ENCODE assay signal across 23 mouse cellular contexts in the genomic region with DNA sequence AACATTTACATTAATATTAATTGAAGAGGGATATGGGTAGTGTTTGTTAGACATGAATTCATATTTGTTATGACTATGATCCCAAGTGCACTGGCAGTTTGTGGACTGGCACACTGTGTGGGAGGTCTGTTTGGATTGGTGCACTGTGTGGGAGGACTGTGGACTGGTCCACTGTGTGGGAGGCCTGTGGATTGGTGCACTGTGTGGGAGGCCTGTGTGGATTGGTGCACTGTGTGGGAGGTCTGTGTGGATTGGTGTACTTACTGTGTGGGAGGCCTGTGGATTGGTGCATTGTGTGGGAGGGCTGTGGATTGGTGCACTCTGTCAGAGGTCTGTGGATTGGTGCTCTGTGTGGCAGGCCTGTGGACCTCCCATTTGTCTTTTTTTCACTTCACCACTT.
DNase-seq lines count a peak whose midpoint lies in the region; ATAC-seq and TF ChIP-seq lines count a peak whose summit lies in the region.
"Had no signal": no experiment of that assay in that cellular context is flagged by ENCODE, and none has a peak within 500 bp of the region (broad histone marks: within the 10 kb centered on the region; RNA-seq: fewer than 3 reads in every experiment).

No protein-coding gene starts in this region.

- H3K4me3 ChIP-seq in forebrain, postnatal 0 days (ENCODE audit: low read depth, low read length) = no peak overlapping the region
- H3K4me3 ChIP-seq in forebrain, embryonic 13.5 days = no peak overlapping the region
- H3K4me3 ChIP-seq in limb, embryonic 12.5 days (replicated peaks) = no peak overlapping the region
- no peak overlapping the region for H3K4me3 ChIP-seq in limb, embryonic 10.5 days
- H3K4me3 ChIP-seq: forebrain, embryonic 12.5 days; heart, embryonic 10.5 days; hindbrain, embryonic 13.5 days; intestine, embryonic 15.5 days had no signal

- no peaks in the 10 kb centered on the region for H3K36me3 ChIP-seq in forebrain, postnatal 0 days (ENCODE audit: insufficient read depth)
- H3K36me3 ChIP-seq in forebrain, embryonic 13.5 days (ENCODE audit: poor library complexity, severe bottlenecking) = no peaks in the 10 kb centered on the region
- H3K36me3 ChIP-seq in limb, embryonic 12.5 days = no peaks in the 10 kb centered on the region
- no peaks in the 10 kb centered on the region for H3K36me3 ChIP-seq in limb, embryonic 10.5 days
- H3K36me3 ChIP-seq: forebrain, embryonic 12.5 days; G1E; heart, embryonic 10.5 days; hindbrain, embryonic 13.5 days; intestine, embryonic 15.5 days had no signal

- H3K9ac ChIP-seq in forebrain, postnatal 0 days = no peak overlapping the region
- no peak overlapping the region for H3K9ac ChIP-seq in forebrain, embryonic 13.5 days
- H3K9ac ChIP-seq in limb, embryonic 12.5 days (replicated peaks) = no peak overlapping the region
- H3K9ac ChIP-seq: forebrain, embryonic 12.5 days; hindbrain, embryonic 13.5 days; intestine, embryonic 15.5 days had no signal

- no peak overlapping the region for H3K4me2 ChIP-seq in forebrain, postnatal 0 days (ENCODE audit: low read depth)
- H3K4me2 ChIP-seq in forebrain, embryonic 13.5 days = no peak overlapping the region
- H3K4me2 ChIP-seq in limb, embryonic 12.5 days = no peak overlapping the region
- H3K4me2 ChIP-seq: forebrain, embryonic 12.5 days; hindbrain, embryonic 13.5 days; intestine, embryonic 15.5 days had no signal

- H3K27ac ChIP-seq in forebrain, postnatal 0 days (ENCODE audit: low read depth, low read length) = no peak overlapping the region
- H3K27ac ChIP-seq in forebrain, embryonic 13.5 days = no peak overlapping the region
- no peak overlapping the region for H3K27ac ChIP-seq in limb, embryonic 12.5 days
- no peak overlapping the region for H3K27ac ChIP-seq in limb, embryonic 10.5 days
- H3K27ac ChIP-seq: forebrain, embryonic 12.5 days; heart, embryonic 10.5 days; hindbrain, embryonic 13.5 days; intestine, embryonic 15.5 days had no signal

- H3K9me3 ChIP-seq in forebrain, postnatal 0 days (ENCODE audit: low read length) = no peaks in the 10 kb centered on the region
- 0 out of 2 replicates have a peak, but pooled peaks cover 3% of the 10 kb centered on the region for H3K9me3 ChIP-seq in forebrain, embryonic 13.5 days (replicated peaks)
- 0 out of 2 replicates have a peak, but pooled peaks cover under 1% of the 10 kb centered on the region for H3K9me3 ChIP-seq in limb, embryonic 12.5 days
- H3K9me3 ChIP-seq in limb, embryonic 10.5 days (replicated peaks) = no peaks in the 10 kb centered on the region
- H3K9me3 ChIP-seq: forebrain, embryonic 12.5 days; heart, embryonic 10.5 days; intestine, embryonic 15.5 days had no signal

- DNase-seq in cerebellum, adult 11 months = no peak
- DNase-seq in forebrain, postnatal 0 days = no peak
- no peak for DNase-seq in limb, embryonic 10.5 days (ENCODE audit: low spot score)
- no peak for DNase-seq in right cerebral cortex, adult 2 months (ENCODE audit: low spot score in 2 of 2)
- DNase-seq: adrenal gland, adult 8-10 months; adrenal gland, postnatal 36 days; B cell, adult 2 months; cerebellum, adult 11-12 months; cerebellum, adult 9-10 months; cerebellum, postnatal 25 days; heart, adult 18-20 months; heart, postnatal 10 days; heart, postnatal 4 days; kidney, adult 18-20 months had no signal

- TF ChIP-seq CTCF in forebrain, postnatal 0 days (IDR thresholded peaks at IDR 0.05; ENCODE audit: low read depth) = no peak

- no peaks in the 10 kb centered on the region for H3K4me1 ChIP-seq in forebrain, postnatal 0 days (ENCODE audit: insufficient read depth)
- H3K4me1 ChIP-seq in forebrain, embryonic 13.5 days = no peaks in the 10 kb centered on the region
- H3K4me1 ChIP-seq in limb, embryonic 12.5 days (replicated peaks) = peaks cover 3% of the 10 kb centered on the region; the same call in 1 of the 2 replicates
- H3K4me1 ChIP-seq in limb, embryonic 10.5 days = no peaks in the 10 kb centered on the region
- H3K4me1 ChIP-seq: forebrain, embryonic 12.5 days; hindbrain, embryonic 13.5 days; intestine, embryonic 15.5 days had no signal

- ATAC-seq in cerebellum, adult (ENCODE audit: insufficient number of reproducible peaks, low FRiP score, low TSS enrichment) = 0 out of 2 replicates have a peak, but pooled peaks have one; percentile 10
- peak; percentile 48; the same call in 1 of the 2 replicates for ATAC-seq in forebrain, postnatal 0 days
- ATAC-seq in forebrain, embryonic 13.5 days = no peak
- peak; percentile 31; the same call in 1 of the 2 replicates for ATAC-seq in limb, embryonic 12.5 days (ENCODE audit: insufficient number of reproducible peaks, insufficient read depth, low FRiP score, low TSS enrichment, low read depth)
- ATAC-seq: CD4-positive, CD25-positive, alpha-beta regulatory T cell, adult 4 months; intestine, embryonic 15.5 days had no signal

- no peaks in the 10 kb centered on the region for H3K27me3 ChIP-seq in forebrain, postnatal 0 days (ENCODE audit: insufficient read depth, low read length)
- H3K27me3 ChIP-seq in forebrain, embryonic 13.5 days = no peaks in the 10 kb centered on the region
- H3K27me3 ChIP-seq in limb, embryonic 12.5 days = 0 out of 2 replicates have a peak, but pooled peaks cover 2% of the 10 kb centered on the region
- H3K27me3 ChIP-seq in limb, embryonic 10.5 days (ENCODE audit: low read depth, poor library complexity, severe bottlenecking) = no peaks in the 10 kb centered on the region
- H3K27me3 ChIP-seq: forebrain, embryonic 12.5 days; hindbrain, embryonic 13.5 days; intestine, embryonic 15.5 days had no signal
